Mouse (Mus musculus) heart, postnatal 0 days (tissue): ENCODE results near the gene Vamp1.

Experiments used
- CTCF ChIP-seq: IDR thresholded peaks from 2 replicates; pipeline ENCODE4 v1.5.1; 2016; ENCODE audit warnings: antibody characterized with exemption, control low read depth, low read depth
- EP300 ChIP-seq: IDR thresholded peaks from 2 replicates; pipeline ENCODE4 v1.6.1; 2016; ENCODE audit warnings: antibody characterized with exemption, low read depth

DNA sequence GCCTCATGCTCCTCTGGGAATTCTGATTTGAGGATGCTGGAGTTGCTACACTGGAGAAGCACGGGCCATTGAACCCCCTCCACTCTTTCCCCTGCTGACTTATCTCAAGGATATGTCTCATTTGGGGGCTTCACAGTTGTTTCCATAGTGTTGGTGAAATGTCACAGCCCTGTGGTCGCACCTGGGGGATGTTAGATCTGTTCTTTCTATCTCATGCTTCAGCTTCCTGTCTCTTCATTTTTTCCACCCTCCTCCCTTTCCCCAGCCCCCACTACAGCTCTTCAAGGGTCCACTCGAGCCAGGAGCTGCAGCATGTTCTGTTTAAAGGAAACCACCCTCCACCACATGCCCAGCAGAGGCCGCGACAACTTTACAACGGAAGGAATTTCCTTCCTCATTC is 23.0 kb downstream of the Vamp1 start:
- TF ChIP-seq CTCF (no peak), EP300 (no peak)
